Mouse (Mus musculus) stomach, postnatal 0 days (tissue): ENCODE data around the gene Zkscan14.

Experiments
- CTCF ChIP-seq: IDR thresholded peaks from 2 replicates; pipeline ENCODE4 v1.5.1; 2016; ENCODE audit warnings: antibody characterized with exemption, low read depth, mild to moderate bottlenecking, moderate library complexity
- EP300 ChIP-seq: optimal IDR thresholded peaks from 2 replicates; pipeline ENCODE3; 2016; ENCODE audit warnings: antibody characterized with exemption

DNA sequence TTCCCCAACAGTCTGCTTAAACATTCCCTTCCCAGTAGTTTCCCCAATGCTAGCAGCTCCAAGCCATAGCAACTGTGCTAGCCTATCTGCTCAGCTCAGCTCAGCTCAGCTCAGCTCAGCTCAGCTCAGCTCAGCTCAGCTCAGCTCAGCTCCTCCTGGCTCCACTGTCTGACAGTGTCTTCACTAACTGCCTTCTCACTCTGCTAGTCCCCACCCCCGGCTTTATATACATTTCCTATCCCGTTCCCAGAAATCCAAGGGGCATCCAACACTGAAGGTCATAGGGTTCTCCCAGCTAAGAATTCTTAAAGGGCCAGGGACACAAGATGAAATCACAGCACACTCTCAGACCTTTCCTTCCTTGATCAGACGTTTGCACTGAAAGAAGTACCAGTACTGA lies 37.0 kb downstream of the Zkscan14 start:
- TF ChIP-seq CTCF (no peak), EP300 (no peak)
